Mouse (Mus musculus): ENCODE results near the gene Nr2f2. TPM values are rescaled to one million over a fixed set of nuclear protein-coding genes. Genes with fewer than 3 reads are reported as not detected.
A peak's percentile ranks its signal among the peaks of the same experiment; 100 is the strongest.

Nr2f2 gene
- polyA plus RNA-seq, 1 experiment from 2014 or later, result 79.5 TPM

DNA sequence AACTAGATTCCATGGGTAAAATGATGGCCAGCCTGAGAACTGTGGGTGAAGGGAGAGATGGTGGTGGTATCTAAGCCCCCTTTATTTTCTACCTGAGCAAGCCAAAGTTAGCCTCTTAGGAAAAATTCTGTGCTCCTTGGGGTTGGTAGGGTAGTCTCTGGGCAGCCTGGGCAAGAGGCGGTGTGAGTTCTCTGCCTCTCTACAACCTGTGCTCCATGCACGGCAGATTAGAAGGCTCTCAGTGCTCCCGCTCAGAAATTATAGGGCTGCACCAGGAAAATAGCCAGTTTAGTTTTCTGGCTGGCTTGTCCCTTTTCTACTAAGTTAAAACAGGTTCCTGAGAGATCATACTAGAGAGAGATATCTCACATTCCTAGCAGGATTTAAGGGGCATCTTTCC, 30.4 kb downstream of the Nr2f2 start:
- no peak for ATAC-seq (ENCODE audit: insufficient number of reproducible peaks, low FRiP score, low TSS enrichment, low read depth)
- Histone ChIP-seq H3K4me2 (ENCODE audit: low read depth, severe bottlenecking) (no peak overlapping the region), H3K4me1 (ENCODE audit: control insufficient read depth, insufficient read depth, low read length) (peaks cover 23% of the 10 kb centered on the region), H3K9me3 (ENCODE audit: control insufficient read depth, low read length) (no peaks in the 10 kb centered on the region), H3K9ac (ENCODE audit: low read length) (no peak overlapping the region), H3K4me3 (ENCODE audit: low read depth, low read length) (no peak overlapping the region), H3K27me3 (ENCODE audit: control insufficient read depth, insufficient read depth, low read length) (peaks cover 66% of the 10 kb centered on the region), H3K27ac (replicated peaks; ENCODE audit: low read depth, low read length) (no peak overlapping the region), H3K36me3 (ENCODE audit: control insufficient read depth, insufficient read depth, low read length) (no peaks in the 10 kb centered on the region)
- WGBS, result 30% methylated on average over 3 of the region's 3 CpGs
- no peak for DNase-seq (ENCODE audit: low spot score)

DNA sequence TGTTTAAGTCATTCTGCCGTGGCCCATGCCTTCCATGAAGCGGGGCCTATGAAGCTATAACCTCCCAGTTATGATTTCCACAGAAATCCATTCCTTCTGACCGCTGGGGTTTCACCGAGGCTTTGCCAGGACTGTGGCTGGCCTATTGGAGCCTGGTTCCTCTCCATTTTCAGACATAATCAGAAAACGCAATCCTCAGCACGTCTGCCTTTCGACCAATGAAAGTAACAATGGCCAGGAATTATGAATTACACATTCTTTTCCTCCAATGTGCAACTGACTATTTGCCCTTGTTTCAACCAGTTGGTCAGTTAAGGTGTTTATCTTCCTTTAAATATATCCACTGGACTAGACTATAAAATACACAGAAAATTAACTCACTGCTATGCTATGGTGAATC, 31.1 kb downstream of the Nr2f2 start:
- no peaks in the 10 kb centered on the region for H3K9me3 ChIP-seq (ENCODE audit: control insufficient read depth, low read length)
- no peak overlapping the region for H3K27ac ChIP-seq (replicated peaks; ENCODE audit: low read depth, low read length)
- DNase-seq (ENCODE audit: low spot score), result no peak
- H3K4me2 ChIP-seq (ENCODE audit: low read depth, severe bottlenecking), result peak overlapping the region; percentile 39; the same call in 1 of the 2 replicates
- H3K27me3 ChIP-seq (ENCODE audit: control insufficient read depth, insufficient read depth, low read length), result peaks cover 68% of the 10 kb centered on the region
- ATAC-seq (ENCODE audit: insufficient number of reproducible peaks, low FRiP score, low TSS enrichment, low read depth), result no peak
- H3K4me1 ChIP-seq (ENCODE audit: control insufficient read depth, insufficient read depth, low read length), result peaks cover 29% of the 10 kb centered on the region
- H3K36me3 ChIP-seq (ENCODE audit: control insufficient read depth, insufficient read depth, low read length), result no peaks in the 10 kb centered on the region
- WGBS, result 11% methylated on average over 7 of the region's 7 CpGs
- H3K4me3 ChIP-seq (ENCODE audit: low read depth, low read length), result no peak overlapping the region
- no peak overlapping the region for H3K9ac ChIP-seq (ENCODE audit: low read length)

- Histone ChIP-seq H3K9me3 (ENCODE audit: control insufficient read depth, low read length) (no peaks in the 10 kb centered on the region), H3K36me3 (ENCODE audit: control insufficient read depth, insufficient read depth, low read length) (no peaks in the 10 kb centered on the region), H3K27me3 (ENCODE audit: control insufficient read depth, insufficient read depth, low read length) (peaks cover 68% of the 10 kb centered on the region), H3K4me1 (ENCODE audit: control insufficient read depth, insufficient read depth, low read length) (peaks cover 27% of the 10 kb centered on the region), H3K9ac (ENCODE audit: low read length) (no peak overlapping the region), H3K27ac (replicated peaks; ENCODE audit: low read depth, low read length) (no peak overlapping the region), H3K4me2 (ENCODE audit: low read depth, severe bottlenecking) (peak overlapping the region; percentile 39), H3K4me3 (ENCODE audit: low read depth, low read length) (no peak overlapping the region)
- WGBS, result under 1% methylated on average over 17 of the region's 17 CpGs
- DNase-seq (ENCODE audit: low spot score) (peak; percentile 93), ATAC-seq (ENCODE audit: insufficient number of reproducible peaks, low FRiP score, low TSS enrichment, low read depth) (no peak)
Observed at GRCm38 (mm10) chr7:70334836-70335235, 31.7 kb downstream of the Nr2f2 start.

GRCm38 (mm10) chr7:70333851-70334250, 32.7 kb downstream of the Nr2f2 start:
- Histone ChIP-seq H3K9ac (ENCODE audit: low read length) (no peak overlapping the region; the same call in 1 of the 2 replicates), H3K36me3 (ENCODE audit: control insufficient read depth, insufficient read depth, low read length) (no peaks in the 10 kb centered on the region), H3K27me3 (ENCODE audit: control insufficient read depth, insufficient read depth, low read length) (peaks cover 75% of the 10 kb centered on the region), H3K4me2 (ENCODE audit: low read depth, severe bottlenecking) (no peak overlapping the region), H3K4me1 (ENCODE audit: control insufficient read depth, insufficient read depth, low read length) (peaks cover 27% of the 10 kb centered on the region), H3K4me3 (ENCODE audit: low read depth, low read length) (no peak overlapping the region), H3K9me3 (ENCODE audit: control insufficient read depth, low read length) (no peaks in the 10 kb centered on the region), H3K27ac (replicated peaks; ENCODE audit: low read depth, low read length) (no peak overlapping the region)
- 2% methylated on average over 11 of the region's 11 CpGs for WGBS
- DNase-seq (ENCODE audit: low spot score) (peak; percentile 33), ATAC-seq (ENCODE audit: insufficient number of reproducible peaks, low FRiP score, low TSS enrichment, low read depth) (no peak)

DNA sequence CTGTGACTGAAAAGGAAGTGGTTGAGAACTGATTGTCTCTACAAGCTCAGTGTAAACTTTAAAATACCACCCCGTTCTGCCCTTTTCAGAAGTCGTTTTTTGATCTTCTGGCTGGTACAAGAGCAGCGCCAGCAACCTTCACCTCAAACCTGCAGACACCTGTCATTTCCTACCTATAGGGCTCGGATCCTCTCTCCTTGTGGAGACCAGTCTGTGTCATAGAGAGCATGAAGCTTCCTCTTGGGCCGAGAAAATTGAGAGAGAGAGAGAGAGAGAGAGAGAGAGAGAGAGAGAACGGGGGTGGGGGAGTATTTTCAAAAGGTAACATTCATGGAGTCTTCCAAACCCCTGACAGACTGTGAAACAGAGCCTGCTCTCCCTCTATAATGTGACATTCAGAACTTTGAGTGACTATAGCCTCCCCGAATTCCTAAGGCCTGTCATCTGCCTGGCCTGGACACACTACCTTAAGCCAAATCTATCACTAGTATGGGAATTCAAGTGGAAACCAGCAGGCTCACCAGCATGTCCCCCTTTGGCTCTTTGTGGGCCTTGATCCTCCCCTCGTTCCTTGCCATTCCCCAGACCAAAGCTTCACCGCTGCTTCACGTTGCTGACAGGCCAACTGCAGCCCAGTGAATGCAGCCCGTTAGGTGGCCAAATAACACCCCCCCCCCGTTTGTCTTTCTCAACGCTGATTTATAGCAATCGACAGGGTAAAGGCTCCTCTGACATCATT, 33.4 kb downstream of the Nr2f2 start:
- H3K9ac ChIP-seq (ENCODE audit: low read length), result no peak overlapping the region
- H3K4me3 ChIP-seq (ENCODE audit: low read depth, low read length), result no peak overlapping the region
- H3K27me3 ChIP-seq (ENCODE audit: control insufficient read depth, insufficient read depth, low read length), result peaks cover 73% of the 10 kb centered on the region
- H3K27ac ChIP-seq (replicated peaks; ENCODE audit: low read depth, low read length), result no peak overlapping the region
- no peak for ATAC-seq (ENCODE audit: insufficient number of reproducible peaks, low FRiP score, low TSS enrichment, low read depth)
- no peak overlapping the region for H3K4me2 ChIP-seq (ENCODE audit: low read depth, severe bottlenecking)
- no peaks in the 10 kb centered on the region for H3K36me3 ChIP-seq (ENCODE audit: control insufficient read depth, insufficient read depth, low read length)
- peaks cover 27% of the 10 kb centered on the region for H3K4me1 ChIP-seq (ENCODE audit: control insufficient read depth, insufficient read depth, low read length)
- DNase-seq (ENCODE audit: low spot score), result peak; percentile 36
- H3K9me3 ChIP-seq (ENCODE audit: control insufficient read depth, low read length), result no peaks in the 10 kb centered on the region
- 6% methylated on average over 14 of the region's 14 CpGs for WGBS

DNA sequence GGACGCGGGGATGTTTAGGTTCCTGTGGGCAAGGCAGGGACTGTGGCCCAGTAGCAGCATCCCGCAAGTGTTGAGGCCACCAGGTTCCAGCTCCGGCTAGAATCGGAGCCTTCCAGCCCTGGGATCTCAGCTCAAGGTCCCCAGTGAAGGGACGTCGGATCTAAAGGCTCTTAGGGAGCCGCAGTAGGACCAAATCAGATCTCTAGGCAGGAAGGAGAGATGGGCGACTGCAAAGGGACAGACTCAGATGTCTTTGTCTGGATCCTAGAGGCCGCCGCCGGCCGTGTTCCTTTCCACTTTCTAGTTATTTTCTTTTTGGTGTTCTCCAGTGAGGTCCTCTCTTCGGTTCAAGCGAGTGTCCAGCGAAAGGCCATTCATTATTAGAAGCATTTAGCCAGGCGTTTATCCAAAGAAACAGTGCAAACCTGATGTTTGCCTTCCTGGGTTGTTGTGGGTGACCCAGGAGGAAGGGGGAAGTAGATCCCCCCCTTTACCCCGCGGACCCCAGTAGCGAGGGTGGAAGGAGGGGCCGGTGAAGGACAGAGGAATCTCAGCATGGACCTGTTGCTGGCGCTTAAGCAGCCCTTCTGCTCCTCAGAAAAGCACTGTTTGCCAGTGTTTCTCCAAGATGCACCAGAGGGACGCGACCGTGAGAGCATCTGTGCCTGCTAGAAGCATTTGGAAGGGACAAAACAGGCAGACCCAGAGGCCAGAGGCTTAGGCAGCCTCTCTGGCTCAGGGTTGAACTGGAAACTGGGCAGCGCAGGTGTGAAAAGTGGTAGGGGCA, 34.3 kb downstream of the Nr2f2 start:
- Histone ChIP-seq H3K27me3 (ENCODE audit: control insufficient read depth, insufficient read depth, low read length) (peaks cover 68% of the 10 kb centered on the region), H3K4me1 (ENCODE audit: control insufficient read depth, insufficient read depth, low read length) (peaks cover 24% of the 10 kb centered on the region), H3K4me3 (ENCODE audit: low read depth, low read length) (peak overlapping the region; percentile 39), H3K9ac (ENCODE audit: low read length) (peak overlapping the region; percentile 49), H3K36me3 (ENCODE audit: control insufficient read depth, insufficient read depth, low read length) (no peaks in the 10 kb centered on the region), H3K4me2 (ENCODE audit: low read depth, severe bottlenecking) (peak overlapping the region; percentile 91), H3K27ac (replicated peaks; ENCODE audit: low read depth, low read length) (no peak overlapping the region), H3K9me3 (ENCODE audit: control insufficient read depth, low read length) (no peaks in the 10 kb centered on the region)
- ATAC-seq (ENCODE audit: insufficient number of reproducible peaks, low FRiP score, low TSS enrichment, low read depth) (peak; percentile 24; the same call in 1 of the 2 replicates), DNase-seq (ENCODE audit: low spot score) (peak; percentile 45)
- 2% methylated on average over 26 of the region's 26 CpGs for WGBS

- under 1% methylated on average over 48 of the region's 48 CpGs for WGBS
- Histone ChIP-seq H3K4me2 (ENCODE audit: low read depth, severe bottlenecking) (peak overlapping the region; percentile 91), H3K4me1 (ENCODE audit: control insufficient read depth, insufficient read depth, low read length) (peaks cover 24% of the 10 kb centered on the region), H3K9ac (ENCODE audit: low read length) (peak overlapping the region; percentile 49), H3K9me3 (ENCODE audit: control insufficient read depth, low read length) (no peaks in the 10 kb centered on the region), H3K27ac (replicated peaks; ENCODE audit: low read depth, low read length) (no peak overlapping the region), H3K27me3 (ENCODE audit: control insufficient read depth, insufficient read depth, low read length) (peaks cover 65% of the 10 kb centered on the region), H3K4me3 (ENCODE audit: low read depth, low read length) (peak overlapping the region; percentile 39), H3K36me3 (ENCODE audit: control insufficient read depth, insufficient read depth, low read length) (no peaks in the 10 kb centered on the region)
- DNase-seq (ENCODE audit: low spot score) (peak; percentile 86), ATAC-seq (ENCODE audit: insufficient number of reproducible peaks, low FRiP score, low TSS enrichment, low read depth) (peak; percentile 52; the same call in 1 of the 2 replicates)
Observed at GRCm38 (mm10) chr7:70331243-70332063, 35.1 kb downstream of the Nr2f2 start.

- WGBS, result 0% methylated on average over 19 of the region's 19 CpGs
- no peaks in the 10 kb centered on the region for H3K36me3 ChIP-seq (ENCODE audit: control insufficient read depth, insufficient read depth, low read length)
- no peak overlapping the region for H3K9ac ChIP-seq (ENCODE audit: low read length)
- ATAC-seq (ENCODE audit: insufficient number of reproducible peaks, low FRiP score, low TSS enrichment, low read depth) (peak; percentile 1; the same call in 1 of the 2 replicates), DNase-seq (ENCODE audit: low spot score) (peak; percentile 58)
- peaks cover 30% of the 10 kb centered on the region for H3K4me1 ChIP-seq (ENCODE audit: control insufficient read depth, insufficient read depth, low read length)
- peak overlapping the region; percentile 39 for H3K4me3 ChIP-seq (ENCODE audit: low read depth, low read length)
- peak overlapping the region; percentile 91 for H3K4me2 ChIP-seq (ENCODE audit: low read depth, severe bottlenecking)
- H3K27me3 ChIP-seq (ENCODE audit: control insufficient read depth, insufficient read depth, low read length), result peaks cover 65% of the 10 kb centered on the region
- H3K27ac ChIP-seq (replicated peaks; ENCODE audit: low read depth, low read length), result no peak overlapping the region
- H3K9me3 ChIP-seq (ENCODE audit: control insufficient read depth, low read length), result no peaks in the 10 kb centered on the region
Observed at GRCm38 (mm10) chr7:70330761-70331242, 35.7 kb downstream of the Nr2f2 start.

Measured in limb, embryonic 11.5 days (tissue).